Mouse (Mus musculus) right cerebral cortex, adult 2 months (tissue): Measurements from ENCODE around the gene Cfap65.

Source experiments
- DNase-seq, 2 experiments: peaks; one replicate each; pipeline ENCODE4 v3.0.0; 2021 to 2022; ENCODE audit warnings: low spot score in 2 of 2

Gene Cfap65

GRCm38 (mm10) chr1:74882828-74883227 lies 52.6 kb downstream of the Cfap65 start:
- no peak for DNase-seq

DNA sequence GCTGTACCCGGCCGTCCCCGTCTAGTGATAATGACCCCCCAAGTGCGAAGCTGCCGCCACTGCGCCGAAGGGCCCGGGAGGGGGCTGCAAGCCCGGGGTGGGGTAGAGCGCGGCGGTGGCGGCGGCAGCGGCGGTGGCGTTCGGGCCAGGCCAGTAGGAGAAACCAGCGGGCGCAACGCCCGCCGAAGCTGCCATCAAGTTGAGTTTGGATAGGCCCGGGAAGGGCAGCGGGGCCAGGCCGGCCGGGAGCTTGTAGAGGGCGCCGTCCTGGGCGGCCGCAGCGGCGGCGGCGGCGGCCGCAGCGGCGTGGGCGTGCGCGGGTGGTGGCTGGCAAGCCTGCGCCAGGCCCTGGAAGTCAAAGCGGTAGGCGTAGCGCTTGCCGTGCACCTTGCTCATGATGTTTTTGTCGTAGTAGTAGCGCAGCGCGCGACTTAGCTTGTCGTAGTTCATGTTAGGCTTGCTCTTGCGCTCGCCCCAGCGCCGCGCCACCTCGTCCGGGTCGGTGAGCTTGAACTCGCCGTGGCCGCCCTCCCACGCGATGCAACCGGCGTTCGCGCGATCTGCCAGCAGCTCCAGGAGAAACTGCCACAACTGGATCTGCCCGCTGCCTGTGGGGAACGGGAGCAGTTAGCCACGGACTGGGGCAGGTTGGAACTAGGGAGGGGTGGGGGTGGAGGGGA lies 53.2 kb downstream of the Cfap65 start:
- DNase-seq = peak in 1 of 2 experiments; percentile 44

DNA sequence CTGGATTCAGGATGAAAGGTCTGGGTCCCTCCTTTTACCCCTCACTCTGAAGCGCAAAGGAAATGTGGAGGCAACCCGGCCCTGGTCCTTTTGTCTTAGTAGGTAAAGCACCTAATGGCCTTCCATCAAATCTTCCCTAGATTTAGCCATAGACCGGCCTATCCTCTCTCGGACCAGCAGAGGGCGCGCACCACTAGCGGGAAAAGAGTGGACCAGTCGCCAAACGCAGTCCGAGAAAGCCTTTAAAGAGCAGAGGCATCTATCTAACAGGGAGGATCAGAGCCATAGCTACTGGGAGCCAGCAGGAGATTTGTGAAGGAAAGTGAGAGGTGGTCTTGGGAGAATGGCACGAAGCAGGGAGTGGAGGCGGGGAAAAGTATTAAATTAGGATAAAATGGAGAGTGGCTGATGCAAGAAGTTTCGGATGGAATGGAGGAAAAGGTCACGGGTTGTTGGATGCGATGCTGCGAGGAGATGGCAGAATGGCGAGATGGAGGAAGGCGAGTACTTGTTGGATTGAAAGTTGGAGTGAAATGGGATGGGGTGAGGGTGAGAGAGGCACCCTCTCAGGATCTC lies 54.5 kb downstream of the Cfap65 start:
- DNase-seq = peak; percentile 74 to 84

DNA sequence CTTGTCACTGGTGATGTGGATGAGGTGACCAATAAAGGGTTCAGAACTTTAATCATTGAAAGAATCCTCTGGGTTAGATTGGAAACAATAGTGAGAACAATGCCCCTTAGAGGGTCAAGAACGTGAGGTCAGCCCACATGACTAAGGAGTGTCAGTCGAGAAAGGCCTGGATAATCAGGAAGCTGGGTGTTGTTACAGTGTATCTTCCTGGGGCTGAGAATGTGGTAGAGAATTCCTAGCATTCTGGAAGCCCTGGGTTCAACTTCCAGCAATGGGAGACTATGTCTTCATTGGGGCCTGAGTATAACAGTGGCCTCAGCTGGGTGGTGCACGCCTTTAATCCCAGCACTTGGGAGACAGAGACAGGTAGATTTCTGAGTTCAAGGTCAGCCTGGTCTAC lies 58.2 kb downstream of the Cfap65 start:
- DNase-seq = no peak

DNA sequence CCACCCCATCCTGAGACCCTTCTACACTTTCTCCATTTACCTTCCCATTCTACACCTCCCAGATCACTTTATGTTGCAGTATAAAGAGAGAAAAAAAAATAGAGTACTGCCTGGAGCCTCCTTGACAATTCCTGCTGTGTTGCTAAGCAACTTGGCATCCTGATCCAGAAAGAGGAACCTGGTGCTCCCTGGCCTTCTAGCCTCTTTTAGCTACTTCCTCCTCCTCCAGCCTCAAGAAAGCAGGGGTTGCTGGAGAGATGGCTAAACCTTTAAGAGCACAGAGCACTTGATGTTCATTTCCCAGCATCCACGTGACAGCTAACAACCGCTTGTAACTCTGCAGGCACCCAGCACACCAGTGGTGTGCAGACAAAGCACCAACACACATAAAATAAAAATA lies 63.2 kb downstream of the Cfap65 start:
- DNase-seq = no peak

- DNase-seq = no peak
Observed at GRCm38 (mm10) chr1:74861783-74862182, 73.6 kb downstream of the Cfap65 start.

- peak; percentile 27 to 48 for DNase-seq
Observed at GRCm38 (mm10) chr1:74859223-74859984, 76.0 kb downstream of the Cfap65 start.

DNA sequence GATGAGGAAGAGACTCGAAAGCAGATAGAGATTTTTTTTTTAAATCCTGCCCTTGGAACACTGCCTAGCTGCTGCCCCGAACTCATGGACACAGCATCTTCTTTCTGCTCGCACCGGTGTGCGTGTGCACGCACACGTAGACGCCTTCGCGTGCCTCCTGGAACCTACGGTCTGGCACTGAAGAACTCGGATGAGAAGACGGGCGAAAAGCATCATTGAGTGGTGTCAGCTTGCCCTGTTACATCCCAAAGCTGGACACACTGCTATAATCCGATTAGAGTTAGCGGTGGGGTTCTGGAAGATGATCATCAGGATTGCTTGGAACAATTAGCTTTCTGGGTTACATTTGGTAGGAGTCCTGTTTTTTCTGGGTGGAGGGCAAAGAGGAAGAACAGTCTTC lies 76.6 kb downstream of the Cfap65 start:
- DNase-seq = no peak

GRCm38 (mm10) chr1:74858171-74858719 lies 77.2 kb downstream of the Cfap65 start:
- DNase-seq = peak; percentile 91 to 93

GRCm38 (mm10) chr1:74857677-74858076 lies 77.7 kb downstream of the Cfap65 start:
- peak in 1 of 2 experiments; percentile 33 for DNase-seq

DNA sequence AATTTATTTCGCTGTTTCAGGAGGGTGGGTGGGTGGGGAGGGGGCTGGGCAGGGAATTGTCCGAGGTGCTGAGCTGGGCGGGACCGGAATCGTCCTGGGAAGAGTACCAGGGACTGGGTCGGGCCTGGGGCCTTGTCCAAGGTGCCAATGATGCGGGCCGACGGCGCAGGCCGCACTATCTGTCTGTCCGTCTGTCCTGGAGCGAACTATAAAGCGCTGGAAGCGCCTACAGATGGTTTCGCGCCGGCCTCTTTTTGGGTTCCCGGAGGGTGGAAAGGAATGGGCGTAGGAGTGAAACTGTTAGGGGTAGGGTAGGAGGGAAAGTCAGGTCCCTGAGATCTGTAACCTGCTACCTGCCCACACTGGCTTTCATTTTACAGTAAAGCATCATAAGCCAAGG lies 78.2 kb downstream of the Cfap65 start:
- peak; percentile 40 to 47 for DNase-seq

- no peak for DNase-seq
Observed at GRCm38 (mm10) chr1:74856791-74857190, 78.6 kb downstream of the Cfap65 start.

- no peak for DNase-seq
Observed at GRCm38 (mm10) chr1:74856439-74856720, 79.0 kb downstream of the Cfap65 start.

- no peak for DNase-seq
Observed at GRCm38 (mm10) chr1:74855651-74856438, 79.6 kb downstream of the Cfap65 start.

- DNase-seq = no peak
Observed at GRCm38 (mm10) chr1:74855156-74855555, 80.2 kb downstream of the Cfap65 start.

- DNase-seq = peak; percentile 93 to 96
Observed at GRCm38 (mm10) chr1:74854306-74855056, 80.9 kb downstream of the Cfap65 start, which contains the start of gene Cdk5r2. TSS of gene Cdk5r2 (plus strand) at chr1:74854934.
